Mouse (Mus musculus): ENCODE data around the gene P2ry13.

GRCm38 (mm10) chr3:59182129-59182528 is 28.6 kb downstream of the P2ry13 start:
- TF ChIP-seq POLR2A (IDR thresholded peaks at IDR 0.05; ENCODE audit: borderline replicate concordance, extremely low read depth, insufficient read depth, insufficient read length, poor library complexity, severe bottlenecking): no peak
- TF ChIP-seq CTCF (IDR thresholded peaks at IDR 0.05; ENCODE audit: borderline replicate concordance, extremely low read depth, insufficient read depth, insufficient read length): no peak

Data from brain, embryonic 14.5 days (tissue).